Comparison of ENCODE assay signal across 20 mouse cellular contexts in the genomic region with DNA sequence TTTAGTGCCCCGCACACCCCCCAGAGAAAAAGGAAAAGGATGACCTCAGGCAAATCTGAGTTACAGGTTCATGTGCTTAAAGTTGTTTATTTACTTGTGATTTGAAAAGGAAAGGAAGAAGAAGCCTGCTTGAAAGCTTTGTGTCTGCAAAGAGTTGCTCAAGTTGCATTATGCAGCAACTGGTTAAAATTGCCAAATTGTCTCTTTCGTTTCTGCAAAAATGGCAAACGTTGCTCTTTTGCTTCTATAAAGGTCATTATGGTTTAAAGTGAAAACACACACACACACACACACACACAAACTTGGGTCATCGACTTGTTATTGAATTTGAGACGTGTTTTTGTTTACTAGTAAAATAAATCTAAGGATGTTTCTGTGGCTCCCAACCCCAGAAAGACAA.
DNase-seq lines count a peak whose midpoint lies in the region; ATAC-seq and TF ChIP-seq lines count a peak whose summit lies in the region.
"Had no signal": no experiment of that assay in that cellular context is flagged by ENCODE, and none has a peak within 500 bp of the region (broad histone marks: within the 10 kb centered on the region; RNA-seq: fewer than 3 reads in every experiment).

No protein-coding gene starts in this region.

- no peak overlapping the region for H3K4me3 ChIP-seq in kidney, embryonic 16.5 days (ENCODE audit: low read length)
- no peak overlapping the region for H3K4me3 ChIP-seq in lung, postnatal 0 days (ENCODE audit: low read depth, low read length)
- no peak overlapping the region for H3K4me3 ChIP-seq in lung, adult 2 months (replicated peaks; ENCODE audit: extremely low read depth, low read depth, low read length)
- H3K4me3 ChIP-seq: hindbrain, embryonic 13.5 days; intestine, embryonic 15.5 days; liver, embryonic 13.5 days; myocyte had no signal

- H3K4me1 ChIP-seq in kidney, embryonic 16.5 days (ENCODE audit: insufficient read depth, low read length), result peaks cover 9% of the 10 kb centered on the region
- peaks cover 38% of the 10 kb centered on the region; the same call in 1 of the 2 replicates for H3K4me1 ChIP-seq in lung, postnatal 0 days (ENCODE audit: insufficient read depth, low read depth, low read length)
- H3K4me1 ChIP-seq in lung, adult 2 months (ENCODE audit: control insufficient read depth, insufficient read depth, low read length), result peaks cover 31% of the 10 kb centered on the region

- WGBS in kidney, embryonic 16.5 days, result 73% methylated on average over 5 of the region's 5 CpGs
- 42% methylated on average over 5 of the region's 5 CpGs for WGBS in lung, postnatal 0 days
- 37% methylated on average over 5 of the region's 5 CpGs for WGBS in lung, adult 2 months

- no peak for TF ChIP-seq CTCF in lung, postnatal 0 days (IDR thresholded peaks at IDR 0.05)
- no peak for TF ChIP-seq CTCF in lung, adult 2 months (IDR thresholded peaks at IDR 0.05; ENCODE audit: insufficient read depth, low read length)

- TF ChIP-seq POLR2A in lung, adult 2 months (IDR thresholded peaks at IDR 0.05; ENCODE audit: borderline replicate concordance, extremely low read depth, low read depth, low read length), result no peak

- TF ChIP-seq EP300 in lung, postnatal 0 days (IDR thresholded peaks at IDR 0.05), result no peak; the same call in 1 of the 2 replicates

- H3K9me3 ChIP-seq in kidney, embryonic 16.5 days (ENCODE audit: low read length), result no peaks in the 10 kb centered on the region
- H3K9me3 ChIP-seq in lung, postnatal 0 days (ENCODE audit: low read length), result no peaks in the 10 kb centered on the region
- H3K9me3 ChIP-seq: hindbrain, embryonic 13.5 days; intestine, embryonic 15.5 days; liver, embryonic 13.5 days had no signal

- H3K27ac ChIP-seq in kidney, embryonic 16.5 days (ENCODE audit: low read length), result peak overlapping the region; percentile 45; the same call in 1 of the 2 replicates
- peak overlapping the region; percentile 52 for H3K27ac ChIP-seq in lung, postnatal 0 days (ENCODE audit: low read length)
- H3K27ac ChIP-seq: hindbrain, embryonic 13.5 days; intestine, embryonic 15.5 days; kidney, postnatal 0 days; liver, embryonic 13.5 days had no signal

- H3K9ac ChIP-seq in kidney, embryonic 16.5 days (replicated peaks; ENCODE audit: low read length), result no peak overlapping the region
- no peak overlapping the region for H3K9ac ChIP-seq in lung, postnatal 0 days (replicated peaks; ENCODE audit: low read depth)
- H3K9ac ChIP-seq: forebrain, postnatal 0 days; hindbrain, embryonic 13.5 days; intestine, embryonic 15.5 days; liver, embryonic 13.5 days had no signal

- no peak for ATAC-seq in kidney, embryonic 16.5 days (ENCODE audit: low FRiP score, low TSS enrichment)
- ATAC-seq in lung, postnatal 0 days, result no peak
- ATAC-seq in monocyte, adult 5-6 weeks (replicated peaks; ENCODE audit: insufficient number of reproducible peaks, low FRiP score, low TSS enrichment, poor library complexity, severe bottlenecking), result peak; percentile 20
- ATAC-seq: forebrain, postnatal 0 days had no signal

- H3K27me3 ChIP-seq in kidney, embryonic 16.5 days (ENCODE audit: insufficient read depth, low read length), result no peaks in the 10 kb centered on the region
- no peaks in the 10 kb centered on the region for H3K27me3 ChIP-seq in lung, postnatal 0 days (replicated peaks; ENCODE audit: insufficient read depth, low read length)
- H3K27me3 ChIP-seq: hindbrain, embryonic 13.5 days; intestine, embryonic 15.5 days; liver, embryonic 13.5 days had no signal

- H3K4me2 ChIP-seq in kidney, embryonic 16.5 days (replicated peaks; ENCODE audit: low read depth, low read length), result no peak overlapping the region
- H3K4me2 ChIP-seq in lung, postnatal 0 days (replicated peaks; ENCODE audit: low read depth, low read length), result no peak overlapping the region
- H3K4me2 ChIP-seq: hindbrain, embryonic 13.5 days; intestine, embryonic 15.5 days; liver, embryonic 13.5 days; midbrain, embryonic 11.5 days had no signal

- peak; percentile 73 for DNase-seq in heart, adult 11 months
- no peak for DNase-seq in heart, adult 18-20 months
- no peak for DNase-seq in kidney, postnatal 14 days
- peak; percentile 77 for DNase-seq in lung, postnatal 0 days (ENCODE audit: low spot score)
- no peak for DNase-seq in lung, adult 2 months
- no peak for DNase-seq in spleen, postnatal 36 days (ENCODE audit: low spot score in 2 of 2)
- DNase-seq: adrenal gland, postnatal 25 days; cerebellum, postnatal 14 days; forebrain, postnatal 0 days; gastrocnemius, postnatal 10 days; layer of hippocampus, adult 9-11 months; liver, embryonic 13.5 days; right cerebral cortex, postnatal 14 days had no signal

- no peaks in the 10 kb centered on the region for H3K36me3 ChIP-seq in kidney, embryonic 16.5 days (ENCODE audit: insufficient read depth, low read length)
- no peaks in the 10 kb centered on the region for H3K36me3 ChIP-seq in lung, postnatal 0 days (ENCODE audit: insufficient read depth, low read length)
- H3K36me3 ChIP-seq: hindbrain, embryonic 13.5 days; intestine, embryonic 15.5 days; liver, embryonic 13.5 days had no signal

Comparison
In these comparisons a context has a peak if more than half of its experiments do, and no peak if none do; other contexts are left out.
1. DNase-seq: peak in heart, adult 11 months (single experiment) and lung, postnatal 0 days (single experiment); none in heart, adult 18-20 months (0 of 2), kidney, postnatal 14 days (single experiment), lung, adult 2 months (single experiment) and spleen, postnatal 36 days (0 of 2).